In genomic region chr14:121274985-121275384, GRCm38 (mm10) we compare ENCODE assay signal across 23 mouse cellular contexts.
A peak's percentile ranks its signal among the peaks of the same experiment; 100 is the strongest.
DNase-seq lines count a peak whose midpoint lies in the region; ATAC-seq lines count a peak whose summit lies in the region.
"Had no signal": no experiment of that assay in that cellular context is flagged by ENCODE, and none has a peak within 500 bp of the region (broad histone marks: within the 10 kb centered on the region; RNA-seq: fewer than 3 reads in every experiment).

No protein-coding gene starts in this region.

- H3K4me1 ChIP-seq in forebrain, embryonic 14.5 days (ENCODE audit: control insufficient read depth, insufficient read depth, low read length), result no peaks in the 10 kb centered on the region
- H3K4me1 ChIP-seq in forebrain, embryonic 10.5 days, result no peaks in the 10 kb centered on the region
- H3K4me1 ChIP-seq: embryonic facial prominence, embryonic 12.5 days; forebrain, embryonic 13.5 days; intestine, embryonic 15.5 days had no signal

- H3K9me3 ChIP-seq in forebrain, embryonic 14.5 days (replicated peaks; ENCODE audit: control insufficient read depth, low read length), result no peaks in the 10 kb centered on the region
- H3K9me3 ChIP-seq in forebrain, embryonic 10.5 days, result no peaks in the 10 kb centered on the region
- H3K9me3 ChIP-seq: embryonic facial prominence, embryonic 12.5 days; forebrain, embryonic 13.5 days; heart, embryonic 12.5 days; heart, embryonic 15.5 days; intestine, embryonic 15.5 days had no signal

- DNase-seq in forebrain, embryonic 14.5 days (ENCODE audit: low spot score), result peak; percentile 11
- no peak for DNase-seq in forebrain, embryonic 10.5 days (ENCODE audit: extremely low spot score, low spot score)
- peak; percentile 42 for DNase-seq in kidney, postnatal 10 days
- no peak for DNase-seq in kidney, adult 11 months
- DNase-seq in lung, postnatal 10 days, result peak; percentile 28
- no peak for DNase-seq in lung, postnatal 4 days
- DNase-seq: adrenal gland, adult 2 months; adrenal gland, postnatal 14 days; cerebellum, adult 11 months; forebrain, postnatal 0 days; gastrocnemius, adult 2 months; gastrocnemius, postnatal 14 days; heart, adult 11 months; heart, postnatal 10 days; heart, postnatal 36 days had no signal

- no peaks in the 10 kb centered on the region for H3K27me3 ChIP-seq in forebrain, embryonic 14.5 days (replicated peaks; ENCODE audit: control insufficient read depth, insufficient read depth, low read length)
- H3K27me3 ChIP-seq in forebrain, embryonic 10.5 days (ENCODE audit: poor library complexity, severe bottlenecking), result no peaks in the 10 kb centered on the region
- H3K27me3 ChIP-seq: embryonic facial prominence, embryonic 12.5 days; forebrain, embryonic 13.5 days; heart, embryonic 12.5 days; heart, embryonic 15.5 days; intestine, embryonic 15.5 days had no signal

- no peak overlapping the region for H3K4me3 ChIP-seq in forebrain, embryonic 14.5 days (ENCODE audit: low read depth, low read length)
- H3K4me3 ChIP-seq in forebrain, embryonic 10.5 days, result no peak overlapping the region
- H3K4me3 ChIP-seq: embryonic facial prominence, embryonic 12.5 days; erythroblast, embryonic 14.5 days; forebrain, embryonic 13.5 days; gastrocnemius, adult 2 months; heart, embryonic 12.5 days; heart, embryonic 15.5 days; intestine, embryonic 15.5 days had no signal

- ATAC-seq in forebrain, embryonic 14.5 days, result no peak
- ATAC-seq: CD4-positive, CD25-positive, alpha-beta regulatory T cell, adult 4 months; forebrain, embryonic 13.5 days; forebrain, postnatal 0 days; intestine, embryonic 15.5 days had no signal

- peaks cover 68% of the 10 kb centered on the region for H3K36me3 ChIP-seq in forebrain, embryonic 14.5 days (ENCODE audit: control insufficient read depth, insufficient read depth, low read length)
- peaks cover 98% of the 10 kb centered on the region for H3K36me3 ChIP-seq in forebrain, embryonic 10.5 days (replicated peaks)

- no peak overlapping the region for H3K4me2 ChIP-seq in forebrain, embryonic 14.5 days (ENCODE audit: low read length)
- H3K4me2 ChIP-seq: embryonic facial prominence, embryonic 12.5 days; forebrain, embryonic 13.5 days; heart, embryonic 12.5 days; heart, embryonic 15.5 days; hindbrain, embryonic 14.5 days; intestine, embryonic 15.5 days had no signal

- H3K27ac ChIP-seq in forebrain, embryonic 14.5 days (ENCODE audit: low read depth, low read length), result no peak overlapping the region
- no peak overlapping the region for H3K27ac ChIP-seq in forebrain, embryonic 10.5 days
- H3K27ac ChIP-seq: embryonic facial prominence, embryonic 12.5 days; forebrain, embryonic 13.5 days; gastrocnemius, adult 2 months; heart, embryonic 15.5 days; hindbrain, embryonic 14.5 days; intestine, embryonic 15.5 days had no signal

- 76% methylated on average over 12 of the region's 12 CpGs for WGBS in forebrain, embryonic 14.5 days
- 93% methylated on average over 12 of the region's 12 CpGs for WGBS in forebrain, embryonic 10.5 days

- H3K9ac ChIP-seq in forebrain, embryonic 14.5 days (ENCODE audit: low read length), result no peak overlapping the region
- H3K9ac ChIP-seq: embryonic facial prominence, embryonic 12.5 days; forebrain, embryonic 13.5 days; forebrain, postnatal 0 days; heart, embryonic 12.5 days; heart, embryonic 15.5 days; hindbrain, embryonic 14.5 days; intestine, embryonic 15.5 days had no signal

Comparison
In these comparisons a context has a peak if more than half of its experiments do, and no peak if none do; other contexts are left out.
1. DNase-seq: peak in forebrain, embryonic 14.5 days (single experiment), kidney, postnatal 10 days (single experiment) and lung, postnatal 10 days (single experiment); none in forebrain, embryonic 10.5 days (single experiment), kidney, adult 11 months (single experiment) and lung, postnatal 4 days (0 of 2).